Mouse (Mus musculus) liver, embryonic 14.5 days (tissue): ENCODE measurements around the gene Strada.

Experiments
- CTCF ChIP-seq: IDR thresholded peaks from 2 replicates; pipeline ENCODE4 v1.5.1; 2016; ENCODE audit warnings: antibody characterized with exemption, low read depth, control low read depth
- EP300 ChIP-seq: IDR thresholded peaks from 2 replicates; pipeline ENCODE4 v1.6.1; 2016; ENCODE audit warnings: antibody characterized with exemption, low read depth

DNA sequence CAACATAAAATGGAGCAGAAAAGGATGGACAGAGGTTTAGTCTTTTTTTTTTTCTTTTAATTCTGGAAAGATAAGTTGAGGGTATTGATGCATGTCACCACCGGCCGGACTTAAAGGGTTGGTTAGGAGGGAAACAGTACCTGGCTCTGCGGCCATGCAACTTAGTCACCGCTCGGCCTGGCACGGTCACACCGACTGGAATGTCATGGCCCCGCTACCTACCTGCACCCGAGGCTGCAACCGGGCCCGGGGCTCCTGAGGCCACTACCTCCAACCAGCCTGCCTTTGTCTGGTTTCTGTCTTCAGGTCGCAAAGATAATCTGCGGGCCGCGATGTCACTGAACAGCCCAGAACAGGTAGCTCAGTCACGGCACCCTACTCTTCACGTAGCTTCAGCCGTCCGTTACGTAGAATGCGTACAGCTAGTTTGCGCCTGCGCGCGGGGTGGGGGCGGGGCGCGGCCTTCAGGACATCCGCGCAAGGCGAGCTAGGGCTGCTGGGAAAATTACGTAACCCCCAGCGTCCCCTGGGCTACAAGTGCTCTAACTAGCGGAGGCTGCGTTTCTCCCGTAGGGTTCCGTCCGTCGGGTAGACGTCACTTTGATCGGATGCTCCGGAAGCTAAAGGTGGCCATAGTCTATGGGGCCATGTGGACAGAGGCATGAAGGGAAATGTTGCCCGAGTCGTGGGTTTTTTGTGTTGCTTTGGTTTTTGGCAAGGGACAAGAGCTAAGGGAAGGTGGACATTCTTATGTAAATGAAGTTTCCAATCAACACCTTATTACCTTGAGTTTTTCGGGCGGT, 14.2 kb upstream of the Strada start, which contains the start of gene Ccdc47:
- TF ChIP-seq CTCF, result no peak; the same call in 1 of the 2 replicates
- peak; percentile 68 for TF ChIP-seq EP300
